14 mouse cellular contexts compared by ENCODE assay signal in the genomic region with DNA sequence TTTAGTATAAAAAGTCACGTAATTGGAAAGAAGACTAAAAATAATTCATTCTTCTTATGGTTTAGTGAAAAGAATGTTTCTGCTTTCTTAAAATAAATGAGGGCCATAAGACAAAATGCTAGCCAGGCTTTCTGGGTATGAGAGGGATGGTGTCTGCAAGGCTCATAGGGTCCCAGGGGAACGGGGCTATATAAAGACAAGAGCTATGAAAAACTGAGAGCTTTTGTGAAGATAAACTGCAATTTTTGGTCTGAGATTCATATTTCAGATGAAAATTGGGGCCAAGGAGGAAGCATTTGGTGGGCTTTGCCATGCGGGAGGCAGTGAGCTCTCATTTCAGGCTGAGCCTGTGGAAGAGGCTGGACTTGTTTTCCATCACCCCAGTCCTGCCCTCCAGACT.
"Had no signal": no experiment of that assay in that cellular context is flagged by ENCODE, and none has a peak within 500 bp of the region (broad histone marks: within the 10 kb centered on the region; RNA-seq: fewer than 3 reads in every experiment).

No protein-coding gene starts in this region.

- H3K9me3 ChIP-seq: limb, embryonic 13.5 days; midbrain, embryonic 13.5 days; neural tube, embryonic 12.5 days had no signal

- H3K9ac ChIP-seq: limb, embryonic 13.5 days; liver, embryonic 14.5 days; midbrain, embryonic 13.5 days; neural tube, embryonic 12.5 days had no signal

- H3K27ac ChIP-seq: kidney, postnatal 0 days; limb, embryonic 13.5 days; liver, embryonic 14.5 days; midbrain, embryonic 13.5 days; neural tube, embryonic 12.5 days had no signal

- H3K4me2 ChIP-seq: limb, embryonic 13.5 days; midbrain, embryonic 13.5 days; neural tube, embryonic 12.5 days had no signal

- ATAC-seq: midbrain, embryonic 13.5 days had no signal

- H3K4me1 ChIP-seq: limb, embryonic 13.5 days; midbrain, embryonic 13.5 days; neural tube, embryonic 12.5 days had no signal

- H3K36me3 ChIP-seq: limb, embryonic 13.5 days; midbrain, embryonic 13.5 days; neural tube, embryonic 12.5 days had no signal

- DNase-seq: kidney, adult 9 months; kidney, postnatal 36 days; lung, adult 18-20 months; lung, postnatal 14 days; retina, postnatal 1 day; right cerebral cortex, postnatal 4 days; spleen, adult 18-20 months; thymus, adult 18-20 months; thymus, postnatal 14 days had no signal

- H3K4me3 ChIP-seq: limb, embryonic 13.5 days; midbrain, embryonic 13.5 days; neural tube, embryonic 12.5 days had no signal

- H3K27me3 ChIP-seq: limb, embryonic 13.5 days; midbrain, embryonic 13.5 days; neural tube, embryonic 12.5 days had no signal
